Mouse (Mus musculus) intestine, embryonic 14.5 days (tissue): ENCODE measurements around the gene Abhd4. TPM values are rescaled to one million over a fixed set of nuclear protein-coding genes. Genes with fewer than 3 reads are reported as not detected.

Experiments used
- ATAC-seq: fragments of 200-750 bp; cut with Nextera tagmentation; replicated peaks from 2 replicates; pipeline ENCODE4 v1.8.0; 2017; ENCODE audit warnings: low read depth, moderate number of reproducible peaks, moderate TSS enrichment, moderate library complexity; ENCODE audit not compliant: low FRiP score, low TSS enrichment
- DNase-seq: peaks from one replicate; pipeline ENCODE4 v3.0.0-alpha.2; 2018; ENCODE audit warnings: low spot score
- H3K27ac ChIP-seq: fragments of 300-500 bp; sonication (generic); 2 replicates; pipeline ENCODE4 v1.5.1; 2014; ENCODE audit warnings: low read depth, mild to moderate bottlenecking, control low read depth
- H3K27me3 ChIP-seq: fragments of 300-500 bp; sonication (generic); replicated peaks from 2 replicates; pipeline ENCODE4 v1.6.1; 2014; ENCODE audit warnings: low read length, control low read depth; ENCODE audit not compliant: control insufficient read depth, insufficient read depth
- H3K36me3 ChIP-seq: fragments of 300-500 bp; sonication (generic); 2 replicates; pipeline ENCODE4 v1.6.1; 2014; ENCODE audit warnings: low read length, control low read depth; ENCODE audit not compliant: control insufficient read depth, insufficient read depth
- H3K4me1 ChIP-seq: fragments of 300-500 bp; sonication (generic); replicated peaks from 2 replicates; pipeline ENCODE4 v1.6.1; 2014; ENCODE audit warnings: low read length, control low read depth, mixed read lengths; ENCODE audit not compliant: control insufficient read depth, insufficient read depth
- H3K4me2 ChIP-seq: fragments of 300-500 bp; sonication (generic); 2 replicates; pipeline ENCODE4 v1.6.1; 2014; ENCODE audit warnings: low read length
- H3K4me3 ChIP-seq: fragments of 300-500 bp; sonication (generic); 2 replicates; pipeline ENCODE4 v1.5.1; 2014; ENCODE audit warnings: low read depth, low read length, control low read depth, mixed read lengths
- H3K9ac ChIP-seq: fragments of 300-500 bp; sonication (generic); 2 replicates; pipeline ENCODE4 v1.6.1; 2014; ENCODE audit warnings: mild to moderate bottlenecking, low read length
- H3K9me3 ChIP-seq: fragments of 300-500 bp; sonication (generic); 2 replicates; pipeline ENCODE4 v1.6.1; 2016; ENCODE audit warnings: low read length, control low read depth; ENCODE audit not compliant: control insufficient read depth
- WGBS: fragments of 180-500 bp; shearing (Covaris S2); extraction: QIAGEN DNeasy Blood & Tissue Kit; methylation state at CpG from one replicate; pipeline ENCODE4 v1.1.7; 2014; 5-methylcytosine and 5-hydroxymethylcytosine counted together
- polyA plus RNA-seq: library from polyadenylated mRNA; unstranded; fragments of >200 nt; fragmentation: Nextera tagmentation; extraction: Ambion mirVana; gene quantifications from 2 replicates; pipeline ENCODE4 v1.2.1, GENCODE M21; 2014

Abhd4 gene
- polyA plus RNA-seq, 1 experiment from 2014 or later, result 46.9 TPM

- WGBS, result 93% methylated on average over 3 of the region's 3 CpGs
Measured at GRCm38 (mm10) chr14:54300676-54301075, 46.7 kb downstream of the Abhd4 start.

GRCm38 (mm10) chr14:54311763-54312162, 57.8 kb downstream of the Abhd4 start:
- Histone ChIP-seq H3K4me2 (no peak overlapping the region), H3K9ac (no peak overlapping the region), H3K4me1 (no peaks in the 10 kb centered on the region), H3K36me3 (no peaks in the 10 kb centered on the region), H3K27ac (no peak overlapping the region), H3K4me3 (no peak overlapping the region), H3K9me3 (no peaks in the 10 kb centered on the region), H3K27me3 (no peaks in the 10 kb centered on the region)
- WGBS, result 34% methylated on average over 3 of the region's 3 CpGs
- ATAC-seq (no peak), DNase-seq (no peak)

More at GRCm38 (mm10) chr14:54300676-54301075, 46.7 kb downstream of the Abhd4 start:
- Histone ChIP-seq H3K4me3 (no peak overlapping the region), H3K27ac (no peak overlapping the region), H3K9ac (no peak overlapping the region), H3K4me1 (no peaks in the 10 kb centered on the region), H3K27me3 (no peaks in the 10 kb centered on the region), H3K36me3 (no peaks in the 10 kb centered on the region), H3K9me3 (no peaks in the 10 kb centered on the region), H3K4me2 (no peak overlapping the region)
- no peak for ATAC-seq
- no peak for DNase-seq

Other genes with a start within 250 kb of the Abhd4 start
- 414 and 449 TPM in 2 replicates for gene Dad1, start 84 bp upstream of the Abhd4 start, polyA plus RNA-seq
- gene Olfr49, start 30.8 kb downstream of the Abhd4 start, polyA plus RNA-seq, result not detected in 2 replicates
- gene Oxa1l, start 106.6 kb downstream of the Abhd4 start, polyA plus RNA-seq, result 57.0 and 59.4 TPM in 2 replicates
- 19.3 and 21.5 TPM in 2 replicates for gene Slc7a7, start 163.6 kb downstream of the Abhd4 start, polyA plus RNA-seq
- gene Mrpl52, start 172.7 kb downstream of the Abhd4 start, polyA plus RNA-seq, result 316 and 324 TPM in 2 replicates
- gene Mmp14, start 177.4 kb downstream of the Abhd4 start, polyA plus RNA-seq, result 129 and 133 TPM in 2 replicates
- 43.7 and 50.7 TPM in 2 replicates for gene Lrp10, start 209.9 kb downstream of the Abhd4 start, polyA plus RNA-seq
- gene Rem2, start 221.9 kb downstream of the Abhd4 start, polyA plus RNA-seq, result 2.9 and 3.7 TPM in 2 replicates